Mouse (Mus musculus): ENCODE data around the gene Erich6. TPM values are rescaled to one million over a fixed set of nuclear protein-coding genes. Genes with fewer than 3 reads are reported as not detected.

Gene Erich6
- polyA plus RNA-seq (2012; rRNA removed), result 0.03 and 0.10 TPM in 2 replicates

GRCm38 (mm10) chr3:58636406-58637295 is at the start of gene Erich6:
Gene Erich6, minus strand, starts transcription at chr3:58637207.
- WGBS, result 2% methylated on average over 34 of the region's 34 CpGs
- Histone ChIP-seq H3K27me3 (replicated peaks; ENCODE audit: control insufficient read depth, insufficient read depth, low read length) (no peaks in the 10 kb centered on the region), H3K27ac (ENCODE audit: insufficient read depth, low read depth, low read length) (no peak within 1 kb of the TSS), H3K36me3 (ENCODE audit: control insufficient read depth, insufficient read depth, low read length) (no peaks in the 10 kb centered on the region), H3K4me1 (ENCODE audit: control insufficient read depth, insufficient read depth, low read length) (no peaks in the 10 kb centered on the region), H3K4me3 (ENCODE audit: insufficient read depth, low read depth, low read length) (peak within 1 kb of the TSS; percentile 63)
- no peak for TF ChIP-seq CTCF (conservative IDR thresholded peaks at IDR 0.05; ENCODE audit: insufficient read depth, insufficient read length, low read depth, low read length)
- TF ChIP-seq POLR2A (IDR thresholded peaks at IDR 0.05; ENCODE audit: low read depth, low read length), result no peak
- DNase-seq, result peak; percentile 60

GRCm38 (mm10) chr3:58686206-58686921 is 49.4 kb upstream of the Erich6 start:
- no peak overlapping the region for H3K4me3 ChIP-seq (ENCODE audit: insufficient read depth, low read depth, low read length)
- H3K27me3 ChIP-seq (replicated peaks; ENCODE audit: control insufficient read depth, insufficient read depth, low read length), result no peaks in the 10 kb centered on the region
- WGBS, result 68% methylated on average over 7 of the region's 7 CpGs
- H3K36me3 ChIP-seq (ENCODE audit: control insufficient read depth, insufficient read depth, low read length), result no peaks in the 10 kb centered on the region; the same call in 1 of the 2 replicates
- peak overlapping the region; percentile 26 for H3K27ac ChIP-seq (ENCODE audit: insufficient read depth, low read depth, low read length)
- TF ChIP-seq CTCF (conservative IDR thresholded peaks at IDR 0.05; ENCODE audit: insufficient read depth, insufficient read length, low read depth, low read length) (no peak), POLR2A (IDR thresholded peaks at IDR 0.05; ENCODE audit: low read depth, low read length) (no peak)
- peak; percentile 62 for DNase-seq
- H3K4me1 ChIP-seq (ENCODE audit: control insufficient read depth, insufficient read depth, low read length), result peaks cover 47% of the 10 kb centered on the region

GRCm38 (mm10) chr3:58685396-58685795 is 48.4 kb upstream of the Erich6 start:
- Histone ChIP-seq H3K4me3 (ENCODE audit: insufficient read depth, low read depth, low read length) (no peak overlapping the region), H3K36me3 (ENCODE audit: control insufficient read depth, insufficient read depth, low read length) (no peaks in the 10 kb centered on the region; the same call in 1 of the 2 replicates), H3K27me3 (replicated peaks; ENCODE audit: control insufficient read depth, insufficient read depth, low read length) (no peaks in the 10 kb centered on the region), H3K4me1 (ENCODE audit: control insufficient read depth, insufficient read depth, low read length) (peaks cover 54% of the 10 kb centered on the region), H3K27ac (ENCODE audit: insufficient read depth, low read depth, low read length) (peak overlapping the region; percentile 26)
- TF ChIP-seq POLR2A (IDR thresholded peaks at IDR 0.05; ENCODE audit: low read depth, low read length) (no peak), CTCF (conservative IDR thresholded peaks at IDR 0.05; ENCODE audit: insufficient read depth, insufficient read length, low read depth, low read length) (no peak)
- peak; percentile 62 for DNase-seq
- 69% methylated on average over 3 of the region's 3 CpGs for WGBS

- Histone ChIP-seq H3K4me3 (ENCODE audit: insufficient read depth, low read depth, low read length) (no peak overlapping the region), H3K27ac (ENCODE audit: insufficient read depth, low read depth, low read length) (peak overlapping the region; percentile 53), H3K36me3 (ENCODE audit: control insufficient read depth, insufficient read depth, low read length) (no peaks in the 10 kb centered on the region; the same call in 1 of the 2 replicates), H3K4me1 (ENCODE audit: control insufficient read depth, insufficient read depth, low read length) (peaks cover 58% of the 10 kb centered on the region), H3K27me3 (replicated peaks; ENCODE audit: control insufficient read depth, insufficient read depth, low read length) (no peaks in the 10 kb centered on the region)
- no peak for DNase-seq
- no peak for TF ChIP-seq CTCF (conservative IDR thresholded peaks at IDR 0.05; ENCODE audit: insufficient read depth, insufficient read length, low read depth, low read length)
- no peak for TF ChIP-seq POLR2A (IDR thresholded peaks at IDR 0.05; ENCODE audit: low read depth, low read length)
- 66% methylated on average over 7 of the region's 7 CpGs for WGBS
These were observed 46.3 kb upstream of the Erich6 start for GRCm38 (mm10) chr3:58683346-58683745.

- Histone ChIP-seq H3K4me3 (ENCODE audit: insufficient read depth, low read depth, low read length) (no peak overlapping the region), H3K27me3 (replicated peaks; ENCODE audit: control insufficient read depth, insufficient read depth, low read length) (no peaks in the 10 kb centered on the region), H3K36me3 (ENCODE audit: control insufficient read depth, insufficient read depth, low read length) (no peaks in the 10 kb centered on the region; the same call in 1 of the 2 replicates), H3K27ac (ENCODE audit: insufficient read depth, low read depth, low read length) (peak overlapping the region; percentile 94), H3K4me1 (ENCODE audit: control insufficient read depth, insufficient read depth, low read length) (peaks cover 62% of the 10 kb centered on the region)
- DNase-seq, result peak; percentile 43
- TF ChIP-seq POLR2A (IDR thresholded peaks at IDR 0.05; ENCODE audit: low read depth, low read length) (no peak), CTCF (conservative IDR thresholded peaks at IDR 0.05; ENCODE audit: insufficient read depth, insufficient read length, low read depth, low read length) (no peak)
- 49% methylated on average over 4 of the region's 4 CpGs for WGBS
These were observed 45.3 kb upstream of the Erich6 start for GRCm38 (mm10) chr3:58682336-58682735.

- peaks cover 65% of the 10 kb centered on the region for H3K4me1 ChIP-seq (ENCODE audit: control insufficient read depth, insufficient read depth, low read length)
- H3K4me3 ChIP-seq (ENCODE audit: insufficient read depth, low read depth, low read length), result no peak overlapping the region
- TF ChIP-seq CTCF (conservative IDR thresholded peaks at IDR 0.05; ENCODE audit: insufficient read depth, insufficient read length, low read depth, low read length) (no peak), POLR2A (IDR thresholded peaks at IDR 0.05; ENCODE audit: low read depth, low read length) (no peak)
- peak; percentile 82 for DNase-seq
- WGBS, result 14% methylated on average over 2 of the region's 2 CpGs
- H3K27ac ChIP-seq (ENCODE audit: insufficient read depth, low read depth, low read length), result peak overlapping the region; percentile 72; the same call in 1 of the 2 replicates
- H3K27me3 ChIP-seq (replicated peaks; ENCODE audit: control insufficient read depth, insufficient read depth, low read length), result no peaks in the 10 kb centered on the region
- H3K36me3 ChIP-seq (ENCODE audit: control insufficient read depth, insufficient read depth, low read length), result no peaks in the 10 kb centered on the region; the same call in 1 of the 2 replicates
These were observed 44.8 kb upstream of the Erich6 start for GRCm38 (mm10) chr3:58681831-58682230.
